ENCODE assay signal across 5 mouse cellular contexts in genomic region chr3:68099561-68099960, GRCm38 (mm10).
A peak's percentile ranks its signal among the peaks of the same experiment; 100 is the strongest.
DNase-seq lines count a peak whose midpoint lies in the region; ATAC-seq lines count a peak whose summit lies in the region.

No protein-coding gene starts in this region.

- ATAC-seq in frontal cortex, adult (ENCODE audit: low TSS enrichment): peak; percentile 79

- DNase-seq in brain, adult 2 months (ENCODE audit: low read depth, low spot score): peak; percentile 55
- DNase-seq in layer of hippocampus, adult 9-11 months: peak; percentile 11
- peak; percentile 32 for DNase-seq in right cerebral cortex, adult 18-20 months
- DNase-seq in right cerebral cortex, adult 2 months (ENCODE audit: low spot score in 2 of 2): peak; percentile 16 to 31

Comparison
In these comparisons a context has a peak if more than half of its experiments do, and no peak if none do; other contexts are left out.
1. Peak in every context shown above with its lines: DNase-seq and ATAC-seq.